ENCODE assay signal across 8 mouse cellular contexts in genomic region chr2:164823181-164823585, GRCm38 (mm10). TPM values are rescaled to one million over a fixed set of nuclear protein-coding genes. Genes with fewer than 3 reads are reported as not detected.
DNase-seq lines count a peak whose midpoint lies in the region; ATAC-seq and TF ChIP-seq lines count a peak whose summit lies in the region.

No protein-coding gene starts in this region.

- peak; percentile 85 for ATAC-seq in hindbrain, embryonic 11.5 days (ENCODE audit: low FRiP score)
- ATAC-seq in lung, postnatal 0 days: peak; percentile 72
- peak; percentile 35 for ATAC-seq in stomach, postnatal 0 days (ENCODE audit: low FRiP score, low TSS enrichment)

- H3K9ac ChIP-seq in hindbrain, embryonic 11.5 days (ENCODE audit: low read depth, low read length): peak overlapping the region; percentile 72
- peak overlapping the region; percentile 64 for H3K9ac ChIP-seq in lung, postnatal 0 days (replicated peaks; ENCODE audit: low read depth)
- peak overlapping the region; percentile 64 for H3K9ac ChIP-seq in stomach, postnatal 0 days (ENCODE audit: low read length)

- H3K27ac ChIP-seq in testis, adult 2 months (ENCODE audit: control insufficient read depth, insufficient read depth, low read depth, low read length): peak overlapping the region; percentile 92
- peak overlapping the region; percentile 75 for H3K27ac ChIP-seq in hindbrain, embryonic 11.5 days (ENCODE audit: low read depth, low read length)
- H3K27ac ChIP-seq in lung, postnatal 0 days (ENCODE audit: low read length): peak overlapping the region; percentile 78
- peak overlapping the region; percentile 81 for H3K27ac ChIP-seq in stomach, postnatal 0 days (replicated peaks)

- TF ChIP-seq POLR2A in testis, adult 2 months (IDR thresholded peaks at IDR 0.05; ENCODE audit: control insufficient read depth, low read depth, low read length): no peak

- H3K9me3 ChIP-seq in hindbrain, embryonic 11.5 days (ENCODE audit: control insufficient read depth, low read length): no peaks in the 10 kb centered on the region
- no peaks in the 10 kb centered on the region for H3K9me3 ChIP-seq in lung, postnatal 0 days (ENCODE audit: low read length)
- no peaks in the 10 kb centered on the region for H3K9me3 ChIP-seq in stomach, postnatal 0 days (ENCODE audit: control insufficient read depth, low read length)

- no peaks in the 10 kb centered on the region for H3K27me3 ChIP-seq in testis, adult 2 months (ENCODE audit: control insufficient read depth, insufficient read depth, low read length)
- no peaks in the 10 kb centered on the region for H3K27me3 ChIP-seq in hindbrain, embryonic 11.5 days (ENCODE audit: control insufficient read depth, insufficient read depth, low read length)
- H3K27me3 ChIP-seq in lung, postnatal 0 days (replicated peaks; ENCODE audit: insufficient read depth, low read length): no peaks in the 10 kb centered on the region
- no peaks in the 10 kb centered on the region for H3K27me3 ChIP-seq in stomach, postnatal 0 days (ENCODE audit: control insufficient read depth, insufficient read depth, low read length)

- WGBS in hindbrain, embryonic 11.5 days: 3% methylated on average over 10 of the region's 10 CpGs
- 2% methylated on average over 10 of the region's 10 CpGs for WGBS in lung, postnatal 0 days
- 1% methylated on average over 10 of the region's 10 CpGs for WGBS in stomach, postnatal 0 days

- no peak for TF ChIP-seq CTCF in testis, adult 2 months (IDR thresholded peaks at IDR 0.05; ENCODE audit: control insufficient read depth, insufficient read depth, insufficient replicate concordance, low read depth, low read length)
- peak; percentile 54 for TF ChIP-seq CTCF in lung, postnatal 0 days (IDR thresholded peaks at IDR 0.05)
- TF ChIP-seq CTCF in stomach, postnatal 0 days (IDR thresholded peaks at IDR 0.05; ENCODE audit: low read depth): peak; percentile 24; the same call in 1 of the 2 replicates

- H3K36me3 ChIP-seq in testis, adult 2 months (ENCODE audit: control insufficient read depth, insufficient read depth, low read length): no peaks in the 10 kb centered on the region; the same call in 1 of the 2 replicates
- no peaks in the 10 kb centered on the region for H3K36me3 ChIP-seq in hindbrain, embryonic 11.5 days (ENCODE audit: control insufficient read depth, insufficient read depth, low read length)
- H3K36me3 ChIP-seq in lung, postnatal 0 days (ENCODE audit: insufficient read depth, low read length): peaks cover 12% of the 10 kb centered on the region
- peaks cover 16% of the 10 kb centered on the region; the same call in 1 of the 2 replicates for H3K36me3 ChIP-seq in stomach, postnatal 0 days (ENCODE audit: control insufficient read depth, insufficient read depth, low read length)

- H3K4me3 ChIP-seq in testis, adult 2 months (ENCODE audit: control insufficient read depth, low read depth, low read length): peak overlapping the region; percentile 98
- H3K4me3 ChIP-seq in hindbrain, embryonic 11.5 days (ENCODE audit: low read depth, low read length): peak overlapping the region; percentile 71
- peak overlapping the region; percentile 74 for H3K4me3 ChIP-seq in lung, postnatal 0 days (ENCODE audit: low read depth, low read length)
- peak overlapping the region; percentile 71 for H3K4me3 ChIP-seq in stomach, postnatal 0 days (ENCODE audit: low read depth, low read length)

- H3K4me1 ChIP-seq in testis, adult 2 months (ENCODE audit: control insufficient read depth, insufficient read depth, low read length): no peaks in the 10 kb centered on the region; the same call in 1 of the 2 replicates
- peaks cover 6% of the 10 kb centered on the region; the same call in 1 of the 2 replicates for H3K4me1 ChIP-seq in hindbrain, embryonic 11.5 days (replicated peaks; ENCODE audit: control insufficient read depth, insufficient read depth, low read length)
- H3K4me1 ChIP-seq in lung, postnatal 0 days (ENCODE audit: insufficient read depth, low read depth, low read length): no peaks in the 10 kb centered on the region
- 0 out of 2 replicates have a peak, but pooled peaks cover 2% of the 10 kb centered on the region for H3K4me1 ChIP-seq in stomach, postnatal 0 days (replicated peaks; ENCODE audit: control insufficient read depth, insufficient read depth)

- peak; percentile 30 for DNase-seq in adrenal gland, postnatal 14 days
- no peak for DNase-seq in adrenal gland, postnatal 4 days (ENCODE audit: low spot score in 2 of 2)
- DNase-seq in testis, postnatal 10 days (ENCODE audit: low spot score): no peak
- no peak for DNase-seq in hindbrain, embryonic 11.5 days (ENCODE audit: low spot score)
- DNase-seq in lung, postnatal 0 days (ENCODE audit: low spot score): peak; percentile 71
- peak; percentile 43 for DNase-seq in stomach, postnatal 0 days (ENCODE audit: low spot score)
- no peak for DNase-seq in gastrocnemius, postnatal 10 days

- peak overlapping the region; percentile 48 for H3K4me2 ChIP-seq in hindbrain, embryonic 11.5 days (replicated peaks; ENCODE audit: low read depth, low read length)
- H3K4me2 ChIP-seq in lung, postnatal 0 days (replicated peaks; ENCODE audit: low read depth, low read length): peak overlapping the region; percentile 84
- H3K4me2 ChIP-seq in stomach, postnatal 0 days (replicated peaks; ENCODE audit: low read depth): peak overlapping the region; percentile 71

- TF ChIP-seq EP300 in lung, postnatal 0 days (IDR thresholded peaks at IDR 0.05): peak; percentile 12; the same call in 1 of the 2 replicates
- no peak for TF ChIP-seq EP300 in stomach, postnatal 0 days (optimal IDR thresholded peaks at IDR 0.05)

RNA-seq across cellular contexts. Expression of gene Zswim1, which starts 0.7 kb away (rescaled TPM):
- 7.0 and 8.9 TPM in 2 replicates for total RNA-seq in adrenal gland, postnatal 14 days (2021)
- total RNA-seq in adrenal gland, postnatal 4 days (2021): 10 to 100 TPM; 10.7 to 11.0 TPM
- polyA plus RNA-seq in testis, adult 2 months (2012; rRNA removed): 25.3 and 26.0 TPM in 2 replicates
- polyA plus RNA-seq in hindbrain, embryonic 11.5 days (2014; fragmentation: Nextera tagmentation; extraction: Ambion mirVana): 22.9 and 23.0 TPM in 2 replicates
- polyA plus RNA-seq in lung, postnatal 0 days (2015; fragmentation: Nextera tagmentation; extraction: Ambion mirVana): 7.7 and 8.1 TPM in 2 replicates
- 10.1 and 11.4 TPM in 2 replicates for polyA plus RNA-seq in stomach, postnatal 0 days (2015; fragmentation: Nextera tagmentation; extraction: Ambion mirVana)
- 1 to 10 TPM; 3.5 to 4.5 TPM for total RNA-seq in gastrocnemius, postnatal 10 days (2021)

RNA-seq across cellular contexts. Expression of gene Spata25, which starts 5.2 kb away (rescaled TPM):
- total RNA-seq in adrenal gland, postnatal 14 days (2021): not detected in 2 replicates
- 1 to 10 TPM in 1 of 2 experiments, under 1 TPM in 1; 0.76 to 1.7 TPM for total RNA-seq in adrenal gland, postnatal 4 days (2021)
- 154 and 173 TPM in 2 replicates for polyA plus RNA-seq in testis, adult 2 months (2012; rRNA removed)
- not detected in 2 replicates for polyA plus RNA-seq in hindbrain, embryonic 11.5 days (2014; fragmentation: Nextera tagmentation; extraction: Ambion mirVana)
- polyA plus RNA-seq in lung, postnatal 0 days (2015; fragmentation: Nextera tagmentation; extraction: Ambion mirVana): not detected in 2 replicates
- polyA plus RNA-seq in stomach, postnatal 0 days (2015; fragmentation: Nextera tagmentation; extraction: Ambion mirVana): not detected in 2 replicates
- total RNA-seq in gastrocnemius, postnatal 10 days (2021): under 1 TPM; 0.68 TPM

RNA-seq across cellular contexts. Expression of gene Ctsa, which starts 9.5 kb away (rescaled TPM):
- 104 and 116 TPM in 2 replicates for total RNA-seq in adrenal gland, postnatal 14 days (2021)
- total RNA-seq in adrenal gland, postnatal 4 days (2021): 100 to 1,000 TPM; 140 to 158 TPM
- 22.7 and 25.9 TPM in 2 replicates for polyA plus RNA-seq in testis, adult 2 months (2012; rRNA removed)
- polyA plus RNA-seq in hindbrain, embryonic 11.5 days (2014; fragmentation: Nextera tagmentation; extraction: Ambion mirVana): 85.7 and 92.0 TPM in 2 replicates
- 146 and 147 TPM in 2 replicates for polyA plus RNA-seq in lung, postnatal 0 days (2015; fragmentation: Nextera tagmentation; extraction: Ambion mirVana)
- polyA plus RNA-seq in stomach, postnatal 0 days (2015; fragmentation: Nextera tagmentation; extraction: Ambion mirVana): 107 and 114 TPM in 2 replicates
- 10 to 100 TPM; 53.3 to 75.2 TPM for total RNA-seq in gastrocnemius, postnatal 10 days (2021)

RNA-seq across cellular contexts. Expression of gene Neurl2, which starts 10.1 kb away (rescaled TPM):
- total RNA-seq in adrenal gland, postnatal 14 days (2021): 2.4 and 3.5 TPM in 2 replicates
- 1 to 10 TPM; 5.4 to 7.4 TPM for total RNA-seq in adrenal gland, postnatal 4 days (2021)
- 1.2 and 1.3 TPM in 2 replicates for polyA plus RNA-seq in testis, adult 2 months (2012; rRNA removed)
- polyA plus RNA-seq in hindbrain, embryonic 11.5 days (2014; fragmentation: Nextera tagmentation; extraction: Ambion mirVana): 3.0 and 4.4 TPM in 2 replicates
- 5.4 and 6.5 TPM in 2 replicates for polyA plus RNA-seq in lung, postnatal 0 days (2015; fragmentation: Nextera tagmentation; extraction: Ambion mirVana)
- 4.6 and 5.3 TPM in 2 replicates for polyA plus RNA-seq in stomach, postnatal 0 days (2015; fragmentation: Nextera tagmentation; extraction: Ambion mirVana)
- total RNA-seq in gastrocnemius, postnatal 10 days (2021): 10 to 100 TPM; 39.2 to 45.2 TPM

RNA-seq across cellular contexts. Expression of gene Zswim3, which starts 18.3 kb away (rescaled TPM):
- total RNA-seq in adrenal gland, postnatal 14 days (2021): 4.9 and 5.1 TPM in 2 replicates
- 1 to 10 TPM; 3.8 to 4.5 TPM for total RNA-seq in adrenal gland, postnatal 4 days (2021)
- polyA plus RNA-seq in testis, adult 2 months (2012; rRNA removed): 18.0 and 19.5 TPM in 2 replicates
- polyA plus RNA-seq in hindbrain, embryonic 11.5 days (2014; fragmentation: Nextera tagmentation; extraction: Ambion mirVana): 13.3 and 13.7 TPM in 2 replicates
- polyA plus RNA-seq in lung, postnatal 0 days (2015; fragmentation: Nextera tagmentation; extraction: Ambion mirVana): 4.3 and 5.3 TPM in 2 replicates
- 3.8 and 4.4 TPM in 2 replicates for polyA plus RNA-seq in stomach, postnatal 0 days (2015; fragmentation: Nextera tagmentation; extraction: Ambion mirVana)
- total RNA-seq in gastrocnemius, postnatal 10 days (2021): 1 to 10 TPM; 1.2 to 1.4 TPM

Comparison
In these comparisons a context has a peak if more than half of its experiments do, and no peak if none do; other contexts are left out.
1. DNase-seq: peak in adrenal gland, postnatal 14 days (single experiment), lung, postnatal 0 days (single experiment) and stomach, postnatal 0 days (single experiment); none in adrenal gland, postnatal 4 days (0 of 2), testis, postnatal 10 days (single experiment), hindbrain, embryonic 11.5 days (single experiment) and gastrocnemius, postnatal 10 days (single experiment).
2. ATAC-seq: peak in every context shown above with its lines; median percentile 85 in hindbrain, embryonic 11.5 days; 72 in lung, postnatal 0 days; 35 in stomach, postnatal 0 days.
3. RNA of gene Spata25, which starts 5.2 kb away (polyA plus RNA-seq): 154 to 173 TPM in testis, adult 2 months; not detected in stomach, postnatal 0 days, not detected in hindbrain, embryonic 11.5 days and not detected in lung, postnatal 0 days; every median in the first group is over 100 times any median in the second.
4. Peak in every context shown above with its lines, with median percentiles within 50 percentile points of each other: H3K27ac ChIP-seq, H3K4me3 ChIP-seq, H3K4me2 ChIP-seq and H3K9ac ChIP-seq.